Mouse (Mus musculus): ENCODE data around the gene Ndst2. TPM values are rescaled to one million over a fixed set of nuclear protein-coding genes. Genes with fewer than 3 reads are reported as not detected.

Ndst2 gene
- polyA plus RNA-seq, 1 experiment from 2014 or later, result 18.2 TPM

DNA sequence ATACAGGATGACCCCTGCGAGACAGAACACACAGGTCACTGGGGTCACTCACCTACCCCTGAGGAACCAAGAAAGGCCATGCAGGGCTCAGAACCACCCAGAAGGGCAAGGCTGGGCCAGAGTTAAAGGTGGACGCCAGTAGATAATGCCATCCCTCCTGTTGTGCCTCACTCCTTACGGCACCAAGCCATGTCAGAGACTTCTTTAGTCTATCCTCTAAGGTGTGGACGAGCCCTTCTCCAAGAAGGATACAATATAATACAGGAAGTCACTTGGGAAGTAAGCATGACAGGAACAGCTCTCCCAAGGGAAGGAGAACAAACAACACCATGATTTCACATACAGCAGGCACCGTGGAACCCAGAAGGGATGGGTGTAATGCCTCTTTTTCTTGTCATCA is 30.6 kb upstream of the Ndst2 start:
- Histone ChIP-seq H3K4me3 (replicated peaks; ENCODE audit: low read depth, low read length) (no peak overlapping the region), H3K27ac (no peak overlapping the region), H3K36me3 (ENCODE audit: insufficient read depth, low read length) (peaks cover 64% of the 10 kb centered on the region), H3K9ac (ENCODE audit: low read depth, low read length) (no peak overlapping the region), H3K27me3 (ENCODE audit: insufficient read depth, low read length) (no peaks in the 10 kb centered on the region), H3K9me3 (replicated peaks; ENCODE audit: low read length) (no peaks in the 10 kb centered on the region), H3K4me1 (replicated peaks; ENCODE audit: insufficient read depth, low read length) (no peaks in the 10 kb centered on the region), H3K4me2 (ENCODE audit: low read length) (no peak overlapping the region)
- TF ChIP-seq CTCF (IDR thresholded peaks at IDR 0.05; ENCODE audit: low read depth), result no peak
- DNase-seq (ENCODE audit: low spot score), result no peak
- WGBS, result 77% methylated on average over 5 of the region's 5 CpGs
- no peak for ATAC-seq (replicated peaks; ENCODE audit: low FRiP score, low read depth)

DNA sequence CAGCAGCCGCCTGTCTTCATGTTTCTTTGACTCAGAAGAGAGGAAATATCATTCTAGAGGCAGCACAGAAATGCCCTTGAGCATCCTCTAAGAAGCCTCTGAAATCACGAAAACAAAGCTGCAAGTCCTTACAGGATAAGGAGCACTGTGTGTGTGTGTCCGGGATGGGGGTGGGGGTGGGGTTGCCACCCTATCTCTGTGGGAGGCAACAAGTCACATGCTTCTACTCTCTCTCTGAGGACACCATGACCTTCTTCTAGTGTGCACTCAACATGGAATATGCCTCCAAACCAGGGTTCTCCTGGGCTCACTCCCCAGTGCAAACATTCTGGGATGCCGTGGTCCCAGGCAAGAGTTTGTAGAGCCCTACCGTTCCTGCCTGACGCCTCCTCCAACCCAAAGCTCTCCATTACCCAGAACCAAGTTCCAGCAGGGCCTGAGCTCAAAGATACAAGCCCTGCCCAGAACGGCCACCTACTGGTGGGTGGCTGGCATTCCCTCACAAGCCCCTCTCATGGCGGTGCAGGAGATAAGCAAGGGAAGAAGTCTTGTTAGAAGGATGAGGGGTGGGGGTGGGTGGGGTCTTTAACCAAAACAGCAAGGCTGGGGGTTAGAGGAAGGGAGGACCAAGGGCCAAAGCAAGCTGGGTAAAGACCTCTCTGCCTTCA is 24.5 kb upstream of the Ndst2 start:
- no peaks in the 10 kb centered on the region for H3K9me3 ChIP-seq (replicated peaks; ENCODE audit: low read length)
- H3K9ac ChIP-seq (ENCODE audit: low read depth, low read length), result no peak overlapping the region
- H3K4me1 ChIP-seq (replicated peaks; ENCODE audit: insufficient read depth, low read length), result no peaks in the 10 kb centered on the region
- 82% methylated on average over 8 of the region's 8 CpGs for WGBS
- no peak overlapping the region for H3K4me2 ChIP-seq (ENCODE audit: low read length)
- H3K27me3 ChIP-seq (ENCODE audit: insufficient read depth, low read length), result no peaks in the 10 kb centered on the region
- peak; percentile 25; the same call in 1 of the 2 replicates for TF ChIP-seq CTCF (IDR thresholded peaks at IDR 0.05; ENCODE audit: low read depth)
- H3K4me3 ChIP-seq (replicated peaks; ENCODE audit: low read depth, low read length), result no peak overlapping the region
- H3K36me3 ChIP-seq (ENCODE audit: insufficient read depth, low read length), result peaks cover 81% of the 10 kb centered on the region
- ATAC-seq (replicated peaks; ENCODE audit: low FRiP score, low read depth) (no peak), DNase-seq (ENCODE audit: low spot score) (no peak)
- H3K27ac ChIP-seq, result no peak overlapping the region

DNA sequence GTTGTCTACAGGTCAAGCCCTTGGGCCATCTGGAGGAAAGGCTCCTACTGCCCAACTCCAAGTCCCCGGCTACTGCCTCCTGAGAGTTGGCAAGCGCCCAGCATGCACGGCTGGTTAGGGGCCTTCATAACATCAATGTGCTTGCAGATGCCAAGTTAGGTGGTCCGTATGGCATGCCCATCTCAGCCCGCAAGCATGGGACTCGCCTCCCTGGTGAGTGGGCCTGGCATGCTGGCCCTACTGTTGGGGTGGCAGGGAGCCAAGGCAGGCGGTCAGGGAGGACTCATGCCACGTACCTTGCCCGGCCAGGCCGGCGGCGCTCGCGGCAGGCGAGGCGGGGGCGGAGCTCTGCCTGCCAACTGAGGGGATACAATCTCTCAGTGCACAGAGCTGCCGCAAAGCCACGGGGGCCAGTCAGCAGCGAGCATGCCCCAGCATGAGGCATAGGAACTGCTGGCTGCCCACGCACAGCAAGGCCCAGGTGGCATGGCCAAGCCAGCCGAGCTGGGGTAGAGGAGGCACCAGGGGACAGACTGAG is 23.1 kb upstream of the Ndst2 start:
- no peak overlapping the region for H3K4me3 ChIP-seq (replicated peaks; ENCODE audit: low read depth, low read length)
- no peak for ATAC-seq (replicated peaks; ENCODE audit: low FRiP score, low read depth)
- H3K36me3 ChIP-seq (ENCODE audit: insufficient read depth, low read length), result peaks cover 67% of the 10 kb centered on the region
- no peaks in the 10 kb centered on the region for H3K9me3 ChIP-seq (replicated peaks; ENCODE audit: low read length)
- no peak overlapping the region for H3K4me2 ChIP-seq (ENCODE audit: low read length)
- no peaks in the 10 kb centered on the region for H3K27me3 ChIP-seq (ENCODE audit: insufficient read depth, low read length)
- no peak for TF ChIP-seq CTCF (IDR thresholded peaks at IDR 0.05; ENCODE audit: low read depth)
- 89% methylated on average over 22 of the region's 22 CpGs for WGBS
- no peaks in the 10 kb centered on the region for H3K4me1 ChIP-seq (replicated peaks; ENCODE audit: insufficient read depth, low read length)
- no peak for DNase-seq (ENCODE audit: low spot score)
- H3K27ac ChIP-seq, result no peak overlapping the region
- H3K9ac ChIP-seq (ENCODE audit: low read depth, low read length), result no peak overlapping the region

DNA sequence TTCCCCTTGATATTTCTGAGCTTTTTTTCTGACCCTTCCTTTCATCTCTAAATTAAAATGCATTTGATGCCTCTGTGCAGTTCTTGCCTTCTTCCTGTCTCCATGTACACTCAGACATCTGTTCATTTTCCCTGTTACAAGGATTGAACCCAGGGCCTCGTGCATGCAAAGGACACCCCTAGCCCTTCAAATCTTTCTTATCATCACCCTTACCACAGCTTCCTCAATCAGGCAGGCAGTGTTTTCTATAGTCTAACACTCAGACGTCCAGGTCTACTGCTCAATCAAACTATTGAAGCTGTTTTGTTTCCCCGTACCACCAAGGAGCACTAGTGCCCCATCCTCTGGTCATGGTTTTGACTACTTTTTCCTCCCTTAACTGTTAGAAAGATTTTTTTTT is 19.4 kb upstream of the Ndst2 start:
- Histone ChIP-seq H3K27ac (no peak overlapping the region), H3K9ac (ENCODE audit: low read depth, low read length) (no peak overlapping the region), H3K4me1 (replicated peaks; ENCODE audit: insufficient read depth, low read length) (no peaks in the 10 kb centered on the region), H3K9me3 (replicated peaks; ENCODE audit: low read length) (no peaks in the 10 kb centered on the region), H3K27me3 (ENCODE audit: insufficient read depth, low read length) (no peaks in the 10 kb centered on the region), H3K36me3 (ENCODE audit: insufficient read depth, low read length) (peaks cover 34% of the 10 kb centered on the region), H3K4me2 (ENCODE audit: low read length) (no peak overlapping the region), H3K4me3 (replicated peaks; ENCODE audit: low read depth, low read length) (no peak overlapping the region)
- no peak for DNase-seq (ENCODE audit: low spot score)
- no peak for TF ChIP-seq CTCF (IDR thresholded peaks at IDR 0.05; ENCODE audit: low read depth)
- WGBS, result 87% methylated on average over 3 of the region's 3 CpGs
- no peak for ATAC-seq (replicated peaks; ENCODE audit: low FRiP score, low read depth)

DNA sequence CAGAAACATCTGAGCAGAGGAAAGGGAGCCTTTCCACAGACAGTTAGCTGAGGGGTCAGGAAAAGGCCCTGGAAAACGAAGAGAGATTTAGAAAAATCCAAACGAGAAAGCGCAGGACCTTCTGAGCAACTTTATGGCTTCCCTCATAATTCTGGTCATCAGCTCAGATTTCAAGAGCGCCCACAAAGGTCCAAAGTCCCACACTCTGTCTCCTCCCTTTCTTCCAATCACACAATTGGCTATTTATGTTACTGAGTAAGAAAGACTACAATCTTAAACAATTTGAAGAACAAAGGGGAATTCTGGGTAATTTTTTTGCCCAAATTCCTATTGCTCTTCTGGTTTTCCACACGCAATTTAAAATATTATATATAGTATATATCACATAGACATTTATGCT is 16.1 kb upstream of the Ndst2 start:
- WGBS, result 55% methylated on average over 5 of the region's 5 CpGs
- Histone ChIP-seq H3K4me2 (ENCODE audit: low read length) (no peak overlapping the region), H3K9ac (ENCODE audit: low read depth, low read length) (no peak overlapping the region), H3K36me3 (ENCODE audit: insufficient read depth, low read length) (peaks cover 17% of the 10 kb centered on the region), H3K4me3 (replicated peaks; ENCODE audit: low read depth, low read length) (no peak overlapping the region), H3K4me1 (replicated peaks; ENCODE audit: insufficient read depth, low read length) (no peaks in the 10 kb centered on the region), H3K9me3 (replicated peaks; ENCODE audit: low read length) (no peaks in the 10 kb centered on the region), H3K27ac (peak overlapping the region; percentile 67; the same call in 1 of the 2 replicates), H3K27me3 (ENCODE audit: insufficient read depth, low read length) (no peaks in the 10 kb centered on the region)
- ATAC-seq (replicated peaks; ENCODE audit: low FRiP score, low read depth), result no peak
- no peak for DNase-seq (ENCODE audit: low spot score)
- no peak for TF ChIP-seq CTCF (IDR thresholded peaks at IDR 0.05; ENCODE audit: low read depth)

DNA sequence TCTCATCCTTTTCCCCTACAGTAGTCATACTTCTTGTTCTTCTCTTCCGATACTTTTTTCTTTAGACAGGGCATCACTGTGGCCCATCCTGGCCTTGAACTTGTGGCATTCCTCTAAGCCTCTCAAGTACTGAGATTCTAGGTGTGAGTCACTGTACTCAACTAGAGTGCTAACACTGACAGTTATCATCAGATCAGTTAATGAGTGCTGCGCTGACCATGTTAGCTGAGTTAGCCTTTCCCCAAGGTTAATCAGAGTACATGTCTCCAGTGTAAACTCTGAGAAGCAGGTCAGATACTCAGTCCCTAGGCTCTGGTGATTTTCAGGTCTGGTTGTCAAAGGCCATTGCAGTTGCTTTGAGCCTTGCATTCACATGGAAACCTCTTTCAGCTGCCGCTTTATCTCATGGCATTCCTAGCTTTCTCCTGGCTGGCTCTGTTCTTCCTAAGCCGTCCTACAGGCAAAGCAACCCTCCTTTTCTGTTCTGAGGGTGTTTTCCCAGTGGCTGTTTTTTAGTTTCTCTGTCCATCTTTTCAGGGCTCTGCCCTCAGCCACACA is 15.2 kb upstream of the Ndst2 start:
- no peaks in the 10 kb centered on the region for H3K27me3 ChIP-seq (ENCODE audit: insufficient read depth, low read length)
- no peak overlapping the region for H3K9ac ChIP-seq (ENCODE audit: low read depth, low read length)
- WGBS, result 84% methylated on average over 4 of the region's 4 CpGs
- DNase-seq (ENCODE audit: low spot score) (no peak), ATAC-seq (replicated peaks; ENCODE audit: low FRiP score, low read depth) (peak; percentile 77)
- TF ChIP-seq CTCF (IDR thresholded peaks at IDR 0.05; ENCODE audit: low read depth), result no peak
- no peaks in the 10 kb centered on the region for H3K4me1 ChIP-seq (replicated peaks; ENCODE audit: insufficient read depth, low read length)
- no peak overlapping the region for H3K4me3 ChIP-seq (replicated peaks; ENCODE audit: low read depth, low read length)
- no peak overlapping the region for H3K4me2 ChIP-seq (ENCODE audit: low read length)
- H3K36me3 ChIP-seq (ENCODE audit: insufficient read depth, low read length), result peaks cover 13% of the 10 kb centered on the region
- H3K27ac ChIP-seq, result peak overlapping the region; percentile 67
- no peaks in the 10 kb centered on the region for H3K9me3 ChIP-seq (replicated peaks; ENCODE audit: low read length)

All from kidney, postnatal 0 days (tissue).